Mouse (Mus musculus) olfactory bulb, adult 2 months (tissue): Measurements from ENCODE around the gene Stx8.

Experiments
- CTCF ChIP-seq: fragments of 200-500 bp; IDR thresholded peaks from 2 replicates; pipeline ENCODE4 v1.5.1; 2012; ENCODE audit warnings: low read depth, mild to moderate bottlenecking, low read length, moderate library complexity; ENCODE audit not compliant: insufficient read depth
- POLR2A ChIP-seq: fragments of 200-500 bp; IDR thresholded peaks from 2 replicates; pipeline ENCODE4 v1.6.1; 2012; ENCODE audit warnings: mild to moderate bottlenecking, low read depth, low read length, moderate library complexity; ENCODE audit not compliant: insufficient read depth

DNA sequence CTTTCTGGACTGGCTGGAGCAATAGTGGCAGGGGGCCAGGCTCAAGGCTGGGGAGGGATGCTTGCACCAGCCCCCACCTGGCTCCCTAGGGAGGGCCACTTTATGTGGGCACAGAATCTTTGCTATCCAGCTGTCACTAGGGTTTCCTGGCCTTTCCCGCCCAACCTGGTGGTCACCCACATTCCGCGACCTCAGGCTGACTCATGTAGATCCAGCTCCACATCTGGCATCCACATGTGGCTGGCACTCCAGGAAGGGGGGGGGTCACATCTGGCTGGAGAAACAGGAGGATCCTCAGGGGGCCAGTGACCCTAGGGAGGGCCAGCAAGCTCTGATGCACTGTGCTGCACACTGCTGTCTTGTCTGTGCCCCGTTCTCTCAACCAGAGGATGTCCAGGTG is 254.7 kb downstream of the Stx8 start:
- TF ChIP-seq POLR2A (no peak), CTCF (no peak)
